Mouse (Mus musculus): ENCODE results near the gene Degs2. TPM values are rescaled to one million over a fixed set of nuclear protein-coding genes. Genes with fewer than 3 reads are reported as not detected.

The Degs2 gene
- polyA plus RNA-seq (2014; fragmentation: Nextera tagmentation; extraction: Ambion mirVana) = 0.72 and 0.93 TPM in 2 replicates

DNA sequence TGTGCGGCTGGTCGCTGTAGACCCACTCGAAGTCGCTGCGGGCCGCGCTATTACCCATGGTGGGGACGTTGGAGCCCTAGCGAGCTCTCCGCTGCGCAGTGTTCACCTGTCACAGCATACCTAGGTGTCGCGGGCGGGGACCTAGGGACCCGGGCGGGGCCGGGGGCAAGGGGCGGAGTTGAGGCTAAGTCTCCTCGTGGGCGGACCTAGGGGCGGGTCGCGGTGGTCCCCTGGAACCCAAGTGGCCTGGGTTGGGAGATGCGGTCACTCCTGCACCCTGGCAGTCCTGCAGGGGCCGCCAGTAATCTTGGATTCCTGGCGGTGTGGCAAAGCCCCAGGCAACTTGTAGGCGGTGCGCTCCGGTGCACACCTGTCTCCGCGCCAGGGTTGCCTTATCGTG, at the start of gene Degs2:
TSS of gene Degs2 (minus strand) at position 131 of the 400 bp plus-strand sequence.
- H3K9me3 ChIP-seq (ENCODE audit: control insufficient read depth, low read length) = no peaks in the 10 kb centered on the region
- no peak within 1 kb of the TSS for H3K27ac ChIP-seq (replicated peaks in 1 of 2; ENCODE audit: control insufficient read depth in 1 of 2, insufficient read depth in 1 of 2, low read depth in 2 of 2, low read length in 2 of 2)
- no peak within 1 kb of the TSS for H3K9ac ChIP-seq (ENCODE audit: low read length)
- peak within 1 kb of the TSS in 1 of 2 experiments; percentile 29; a peak in 2 of 4 replicates for H3K4me3 ChIP-seq (ENCODE audit: control insufficient read depth in 1 of 2, insufficient read depth in 1 of 2, low read depth in 1 of 2, low read length in 2 of 2)
- ATAC-seq (ENCODE audit: insufficient number of reproducible peaks, insufficient read depth, low FRiP score, low read depth) = no peak
- H3K36me3 ChIP-seq (ENCODE audit: control insufficient read depth, insufficient read depth, low read length) = no peaks in the 10 kb centered on the region
- peaks cover 12 to 14% of the 10 kb centered on the region in 2 experiments for H3K4me1 ChIP-seq (ENCODE audit: control insufficient read depth in 2 of 2, insufficient read depth in 2 of 2, low read length in 2 of 2)
- peak within 1 kb of the TSS; percentile 63 for H3K4me2 ChIP-seq (ENCODE audit: low read length)
- H3K27me3 ChIP-seq (ENCODE audit: control insufficient read depth, insufficient read depth, low read length) = peaks cover 44% of the 10 kb centered on the region
- WGBS = under 1% methylated on average over 32 of the region's 32 CpGs

DNA sequence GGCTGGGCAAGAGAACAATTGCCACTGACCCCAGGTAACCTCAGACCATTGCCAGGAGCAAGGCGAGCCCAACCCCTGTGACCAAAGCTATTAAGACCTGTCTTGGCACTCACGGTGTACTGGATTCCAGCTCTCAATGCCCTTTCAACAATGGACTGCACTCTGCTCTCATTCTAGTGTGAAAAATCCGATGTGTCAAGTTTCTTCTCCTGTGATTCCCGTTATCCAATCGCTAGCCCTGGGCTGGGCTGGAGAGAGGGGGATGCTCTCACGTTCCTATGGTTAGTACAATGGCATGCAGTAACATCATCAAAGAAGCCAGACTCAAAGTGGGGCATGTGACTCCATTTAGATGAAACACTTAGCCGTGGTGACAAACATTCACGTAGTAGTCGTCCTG, 49.7 kb upstream of the Degs2 start:
- Histone ChIP-seq H3K27ac (replicated peaks in 1 of 2; ENCODE audit: control insufficient read depth in 1 of 2, insufficient read depth in 1 of 2, low read depth in 2 of 2, low read length in 2 of 2) (no peak overlapping the region), H3K4me3 (ENCODE audit: control insufficient read depth in 1 of 2, insufficient read depth in 1 of 2, low read depth in 1 of 2, low read length in 2 of 2) (no peak overlapping the region), H3K4me1 (ENCODE audit: control insufficient read depth in 2 of 2, insufficient read depth in 2 of 2, low read length in 2 of 2) (peaks cover 3 to 4% of the 10 kb centered on the region in 2 experiments; a peak in 2 of 4 replicates), H3K9ac (ENCODE audit: low read length) (no peak overlapping the region), H3K4me2 (ENCODE audit: low read length) (no peak overlapping the region), H3K9me3 (ENCODE audit: control insufficient read depth, low read length) (no peaks in the 10 kb centered on the region), H3K27me3 (ENCODE audit: control insufficient read depth, insufficient read depth, low read length) (no peaks in the 10 kb centered on the region), H3K36me3 (ENCODE audit: control insufficient read depth, insufficient read depth, low read length) (no peaks in the 10 kb centered on the region)
- no peak for ATAC-seq (ENCODE audit: insufficient number of reproducible peaks, insufficient read depth, low FRiP score, low read depth)
- WGBS = 38% methylated on average over 9 of the region's 9 CpGs

DNA sequence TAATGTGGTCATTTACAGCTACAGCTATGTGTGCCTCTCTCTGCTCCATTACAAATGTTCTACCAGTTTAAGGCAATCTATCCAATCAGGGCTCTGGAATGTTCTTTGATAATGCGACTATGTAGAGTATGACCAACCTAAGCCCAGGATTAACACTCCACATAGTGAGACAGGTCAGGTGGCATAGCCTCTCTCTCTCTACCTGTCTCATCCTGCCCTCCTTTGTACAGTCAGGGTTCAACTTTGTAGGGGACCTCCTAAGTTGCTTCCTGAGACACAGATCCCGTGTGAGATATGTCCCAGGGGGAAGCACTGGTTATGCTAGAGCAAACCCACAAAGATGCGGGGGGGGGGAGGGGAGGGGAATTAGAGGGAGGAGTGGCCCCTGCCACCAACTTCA, 48.1 kb upstream of the Degs2 start:
- 49% methylated on average over 3 of the region's 3 CpGs for WGBS

GRCm38 (mm10) chr12:108749454-108749853, 47.3 kb upstream of the Degs2 start:
- H3K9me3 ChIP-seq (ENCODE audit: control insufficient read depth, low read length) = no peaks in the 10 kb centered on the region
- H3K9ac ChIP-seq (ENCODE audit: low read length) = no peak overlapping the region
- H3K4me2 ChIP-seq (ENCODE audit: low read length) = no peak overlapping the region
- no peak overlapping the region for H3K27ac ChIP-seq (replicated peaks in 1 of 2; ENCODE audit: control insufficient read depth in 1 of 2, insufficient read depth in 1 of 2, low read depth in 2 of 2, low read length in 2 of 2)
- H3K36me3 ChIP-seq (ENCODE audit: control insufficient read depth, insufficient read depth, low read length) = no peaks in the 10 kb centered on the region
- no peak overlapping the region for H3K4me3 ChIP-seq (ENCODE audit: control insufficient read depth in 1 of 2, insufficient read depth in 1 of 2, low read depth in 1 of 2, low read length in 2 of 2)
- no peaks in the 10 kb centered on the region for H3K27me3 ChIP-seq (ENCODE audit: control insufficient read depth, insufficient read depth, low read length)
- no peak for ATAC-seq (ENCODE audit: insufficient number of reproducible peaks, insufficient read depth, low FRiP score, low read depth)
- H3K4me1 ChIP-seq (ENCODE audit: control insufficient read depth in 2 of 2, insufficient read depth in 2 of 2, low read length in 2 of 2) = peaks cover 3 to 4% of the 10 kb centered on the region in 2 experiments; a peak in 2 of 4 replicates
- 83% methylated on average over 9 of the region's 9 CpGs for WGBS

More for the DNA sequence above, 48.1 kb upstream of the Degs2 start:
- no peaks in the 10 kb centered on the region for H3K9me3 ChIP-seq (ENCODE audit: control insufficient read depth, low read length)
- no peak for ATAC-seq (ENCODE audit: insufficient number of reproducible peaks, insufficient read depth, low FRiP score, low read depth)
- H3K9ac ChIP-seq (ENCODE audit: low read length) = no peak overlapping the region
- H3K4me2 ChIP-seq (ENCODE audit: low read length) = no peak overlapping the region
- H3K4me3 ChIP-seq (ENCODE audit: control insufficient read depth in 1 of 2, insufficient read depth in 1 of 2, low read depth in 1 of 2, low read length in 2 of 2) = no peak overlapping the region
- peaks cover 3 to 4% of the 10 kb centered on the region in 2 experiments; a peak in 2 of 4 replicates for H3K4me1 ChIP-seq (ENCODE audit: control insufficient read depth in 2 of 2, insufficient read depth in 2 of 2, low read length in 2 of 2)
- H3K27ac ChIP-seq (replicated peaks in 1 of 2; ENCODE audit: control insufficient read depth in 1 of 2, insufficient read depth in 1 of 2, low read depth in 2 of 2, low read length in 2 of 2) = no peak overlapping the region
- H3K27me3 ChIP-seq (ENCODE audit: control insufficient read depth, insufficient read depth, low read length) = no peaks in the 10 kb centered on the region
- no peaks in the 10 kb centered on the region for H3K36me3 ChIP-seq (ENCODE audit: control insufficient read depth, insufficient read depth, low read length)

- H3K27me3 ChIP-seq (ENCODE audit: control insufficient read depth, insufficient read depth, low read length) = no peaks in the 10 kb centered on the region
- 65% methylated on average over 6 of the region's 6 CpGs for WGBS
Observed at GRCm38 (mm10) chr12:108749019-108749418, 46.9 kb upstream of the Degs2 start.

GRCm38 (mm10) chr12:108745990-108746389, 43.9 kb upstream of the Degs2 start:
- Histone ChIP-seq H3K4me1 (ENCODE audit: control insufficient read depth in 2 of 2, insufficient read depth in 2 of 2, low read length in 2 of 2) (no peaks in the 10 kb centered on the region; a peak in 1 of 4 replicates), H3K4me3 (ENCODE audit: control insufficient read depth in 1 of 2, insufficient read depth in 1 of 2, low read depth in 1 of 2, low read length in 2 of 2) (no peak overlapping the region), H3K9ac (ENCODE audit: low read length) (no peak overlapping the region), H3K4me2 (ENCODE audit: low read length) (no peak overlapping the region), H3K27ac (replicated peaks in 1 of 2; ENCODE audit: control insufficient read depth in 1 of 2, insufficient read depth in 1 of 2, low read depth in 2 of 2, low read length in 2 of 2) (no peak overlapping the region), H3K36me3 (ENCODE audit: control insufficient read depth, insufficient read depth, low read length) (no peaks in the 10 kb centered on the region), H3K9me3 (ENCODE audit: control insufficient read depth, low read length) (no peaks in the 10 kb centered on the region), H3K27me3 (ENCODE audit: control insufficient read depth, insufficient read depth, low read length) (no peaks in the 10 kb centered on the region)
- no peak for ATAC-seq (ENCODE audit: insufficient number of reproducible peaks, insufficient read depth, low FRiP score, low read depth)

More at GRCm38 (mm10) chr12:108749019-108749418, 46.9 kb upstream of the Degs2 start:
- H3K4me1 ChIP-seq (ENCODE audit: control insufficient read depth in 2 of 2, insufficient read depth in 2 of 2, low read length in 2 of 2) = peaks cover 3 to 4% of the 10 kb centered on the region in 2 experiments; a peak in 2 of 4 replicates
- H3K4me2 ChIP-seq (ENCODE audit: low read length) = no peak overlapping the region
- H3K9ac ChIP-seq (ENCODE audit: low read length) = no peak overlapping the region
- H3K4me3 ChIP-seq (ENCODE audit: control insufficient read depth in 1 of 2, insufficient read depth in 1 of 2, low read depth in 1 of 2, low read length in 2 of 2) = no peak overlapping the region
- H3K9me3 ChIP-seq (ENCODE audit: control insufficient read depth, low read length) = no peaks in the 10 kb centered on the region
- H3K36me3 ChIP-seq (ENCODE audit: control insufficient read depth, insufficient read depth, low read length) = no peaks in the 10 kb centered on the region
- no peak for ATAC-seq (ENCODE audit: insufficient number of reproducible peaks, insufficient read depth, low FRiP score, low read depth)
- no peak overlapping the region for H3K27ac ChIP-seq (replicated peaks in 1 of 2; ENCODE audit: control insufficient read depth in 1 of 2, insufficient read depth in 1 of 2, low read depth in 2 of 2, low read length in 2 of 2)

GRCm38 (mm10) chr12:108742241-108742640, 40.1 kb upstream of the Degs2 start:
- Histone ChIP-seq H3K9me3 (ENCODE audit: control insufficient read depth, low read length) (no peaks in the 10 kb centered on the region), H3K4me3 (ENCODE audit: control insufficient read depth in 1 of 2, insufficient read depth in 1 of 2, low read depth in 1 of 2, low read length in 2 of 2) (no peak overlapping the region), H3K27me3 (ENCODE audit: control insufficient read depth, insufficient read depth, low read length) (no peaks in the 10 kb centered on the region), H3K27ac (replicated peaks in 1 of 2; ENCODE audit: control insufficient read depth in 1 of 2, insufficient read depth in 1 of 2, low read depth in 2 of 2, low read length in 2 of 2) (no peak overlapping the region), H3K9ac (ENCODE audit: low read length) (no peak overlapping the region), H3K4me1 (ENCODE audit: control insufficient read depth in 2 of 2, insufficient read depth in 2 of 2, low read length in 2 of 2) (no peaks in the 10 kb centered on the region), H3K4me2 (ENCODE audit: low read length) (no peak overlapping the region), H3K36me3 (ENCODE audit: control insufficient read depth, insufficient read depth, low read length) (no peaks in the 10 kb centered on the region)
- 80% methylated on average over 4 of the region's 4 CpGs for WGBS
- ATAC-seq (ENCODE audit: insufficient number of reproducible peaks, insufficient read depth, low FRiP score, low read depth) = no peak

GRCm38 (mm10) chr12:108741472-108741871, 39.4 kb upstream of the Degs2 start:
- 78% methylated on average over 2 of the region's 2 CpGs for WGBS
- H3K4me3 ChIP-seq (ENCODE audit: control insufficient read depth in 1 of 2, insufficient read depth in 1 of 2, low read depth in 1 of 2, low read length in 2 of 2) = no peak overlapping the region
- no peak for ATAC-seq (ENCODE audit: insufficient number of reproducible peaks, insufficient read depth, low FRiP score, low read depth)

More at GRCm38 (mm10) chr12:108741472-108741871, 39.4 kb upstream of the Degs2 start:
- Histone ChIP-seq H3K27ac (replicated peaks in 1 of 2; ENCODE audit: control insufficient read depth in 1 of 2, insufficient read depth in 1 of 2, low read depth in 2 of 2, low read length in 2 of 2) (no peak overlapping the region), H3K9me3 (ENCODE audit: control insufficient read depth, low read length) (no peaks in the 10 kb centered on the region), H3K4me1 (ENCODE audit: control insufficient read depth in 2 of 2, insufficient read depth in 2 of 2, low read length in 2 of 2) (no peaks in the 10 kb centered on the region), H3K9ac (ENCODE audit: low read length) (no peak overlapping the region), H3K36me3 (ENCODE audit: control insufficient read depth, insufficient read depth, low read length) (no peaks in the 10 kb centered on the region), H3K27me3 (ENCODE audit: control insufficient read depth, insufficient read depth, low read length) (no peaks in the 10 kb centered on the region), H3K4me2 (ENCODE audit: low read length) (no peak overlapping the region)
